In genomic region chr9:113649211-113649610, GRCm38 (mm10) we compare ENCODE assay signal across 5 mouse cellular contexts. TPM values are rescaled to one million over a fixed set of nuclear protein-coding genes. Genes with fewer than 3 reads are reported as not detected.
DNase-seq lines count a peak whose midpoint lies in the region; TF ChIP-seq lines count a peak whose summit lies in the region.
"Not testable (repeated sequence)": the region's sequence is repeated elsewhere in the genome, so short reads cannot be mapped to it uniquely, and the experiment has no call there.

No protein-coding gene starts in this region.

- H3K4me1 ChIP-seq in ES-E14 (ENCODE audit: control insufficient read depth in 2 of 2, insufficient read depth in 2 of 2, low read length in 2 of 2, poor library complexity in 1 of 2) = not testable (repeated sequence)

- H3K9ac ChIP-seq in ES-E14 (ENCODE audit: insufficient read depth, low read depth, low read length, poor library complexity, severe bottlenecking) = not testable (repeated sequence)

- DNase-seq in ES-CJ7 (ENCODE audit: low read depth, low spot score) = peak; percentile 62
- DNase-seq in ES-E14 (ENCODE audit: low read depth, low spot score) = not testable (repeated sequence)
- DNase-seq in R1 (ENCODE audit: low read depth, low spot score) = peak; percentile 76
- DNase-seq in ZHBTc4 (ENCODE audit: low read depth, low spot score) = peak; percentile 61
- DNase-seq in heart, adult 11 months = peak; percentile 39

- not testable (repeated sequence) for H3K27ac ChIP-seq in ES-E14 (ENCODE audit: insufficient read depth, low read depth, low read length, poor library complexity, severe bottlenecking)

- H3K36me3 ChIP-seq in ES-E14 (ENCODE audit: control insufficient read depth, insufficient read depth, low read length, poor library complexity, severe bottlenecking) = not testable (repeated sequence)

- in situ Hi-C loops in ES-E14 (cut with MboI; ENCODE audit: low sequenced_read_pairs in 2 of 2, unreplicated experiment in 2 of 2) = loop anchor here in 1 of 2 experiments (25.0 kb wide), 1 partner anchor 837 kb away; no protein-coding TSS in a partner anchor

- H3K4me3 ChIP-seq in ES-E14 (ENCODE audit: insufficient read depth in 1 of 2, low read depth in 1 of 2, low read length in 2 of 2, poor library complexity in 1 of 2, severe bottlenecking in 1 of 2) = not testable (repeated sequence)

- H3K9me3 ChIP-seq in ES-E14 (ENCODE audit: control insufficient read depth, insufficient read depth, low read depth, low read length) = not testable (repeated sequence)

TF ChIP-seq in ES-E14, 5 proteins besides CTCF, POLR2A, EP300 and RAD21:
- 0 out of 2 replicates have a peak, but pooled peaks have one; percentile 30 for TF ChIP-seq ZNF384 (IDR thresholded peaks at IDR 0.05; ENCODE audit: low read depth, low read length)

RNA-seq across cellular contexts. Expression of gene Pdcd6ip, which starts 58.8 kb away (rescaled TPM):
- 26.2 and 28.4 TPM in 2 replicates for total RNA-seq in ES-E14 (2012; rRNA removed)
